Mouse (Mus musculus): ENCODE results near the gene Gm20388.

- no peak for TF ChIP-seq CTCF (IDR thresholded peaks at IDR 0.05; ENCODE audit: low read depth, low read length)
- no peak for TF ChIP-seq GATA1 (IDR thresholded peaks at IDR 0.05; ENCODE audit: borderline replicate concordance, low read length)
These were observed 3042.4 kb downstream of the Gm20388 start for GRCm38 (mm10) chr8:122953028-122953427.

Data from G1E (cell line).